Mouse (Mus musculus) spleen, embryonic (tissue): Measurements from ENCODE around the gene Vmn2r98.
"Not testable (repeated sequence)": the region's sequence is repeated elsewhere in the genome, so short reads cannot be mapped to it uniquely, and the experiment has no call there.

ENCODE experiments used
- CTCF ChIA-PET: fragments of 350-600 bp; sonication (Branson Sonifier 250); formaldehyde crosslinking; loops from one replicate; lab custom pipeline; 2022; lab: Charles Lee

The Vmn2r98 gene

DNA sequence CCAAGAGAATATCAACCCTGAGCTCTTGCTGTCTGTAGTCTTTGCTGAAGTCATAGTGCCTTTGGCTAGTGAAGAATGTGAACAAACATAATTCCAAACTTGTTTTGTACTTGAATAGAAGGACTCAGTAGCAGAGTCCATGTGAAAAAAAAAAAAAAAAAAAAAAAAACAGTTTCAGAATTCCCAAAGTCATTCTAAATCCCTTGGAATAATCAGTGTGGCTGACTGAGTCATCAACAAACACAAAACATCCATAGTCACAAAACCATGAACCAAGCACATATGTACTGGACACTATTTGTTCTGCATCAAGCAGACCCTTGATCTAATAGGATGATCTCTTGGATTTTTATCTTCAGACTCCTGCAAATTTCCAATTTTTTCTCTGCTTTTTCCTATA, at the start of gene Vmn2r98:
Vmn2r98 (plus strand) TSS at position 301 of the 400 bp plus-strand sequence.
- CTCF ChIA-PET = not testable (repeated sequence)

DNA sequence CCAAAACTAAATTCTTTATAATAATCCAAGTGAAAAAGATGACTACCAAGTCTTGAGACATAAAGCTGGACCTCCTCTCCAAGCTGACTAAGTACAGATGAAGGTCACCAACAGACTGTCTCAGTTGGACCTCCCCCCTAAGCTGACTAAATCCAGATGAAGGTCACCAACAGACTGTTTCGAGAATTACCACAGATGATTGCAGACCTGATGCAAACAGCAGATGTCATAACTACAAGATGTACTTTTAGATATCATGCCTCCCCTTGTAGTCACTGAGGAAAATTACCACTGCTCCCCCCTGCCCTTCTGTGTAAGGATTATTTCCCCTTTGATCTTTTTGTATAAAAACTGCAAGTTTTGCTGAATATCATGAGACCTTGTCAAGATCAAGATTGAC, 21.8 kb upstream of the Vmn2r98 start:
- CTCF ChIA-PET = not testable (repeated sequence)

DNA sequence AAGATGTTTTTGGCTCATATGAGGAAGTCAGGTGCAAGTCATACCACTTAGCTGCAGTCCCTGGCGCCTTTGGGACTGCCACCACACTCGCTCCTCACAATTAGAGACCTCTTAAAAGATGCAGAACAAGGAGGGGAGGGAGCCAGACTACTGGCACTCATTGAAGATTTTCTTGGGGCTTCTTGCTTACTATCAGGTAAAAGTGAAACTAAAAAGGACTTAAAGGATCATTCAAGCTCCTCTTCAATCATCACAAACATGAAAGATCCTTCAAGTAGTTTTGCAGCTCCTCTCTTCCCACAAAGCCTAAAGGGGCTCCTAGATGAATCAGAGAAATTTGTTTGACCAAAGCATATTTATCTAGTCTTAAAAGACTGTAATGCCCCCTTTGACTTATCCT, 21.3 kb upstream of the Vmn2r98 start:
- CTCF ChIA-PET = no interaction called here

DNA sequence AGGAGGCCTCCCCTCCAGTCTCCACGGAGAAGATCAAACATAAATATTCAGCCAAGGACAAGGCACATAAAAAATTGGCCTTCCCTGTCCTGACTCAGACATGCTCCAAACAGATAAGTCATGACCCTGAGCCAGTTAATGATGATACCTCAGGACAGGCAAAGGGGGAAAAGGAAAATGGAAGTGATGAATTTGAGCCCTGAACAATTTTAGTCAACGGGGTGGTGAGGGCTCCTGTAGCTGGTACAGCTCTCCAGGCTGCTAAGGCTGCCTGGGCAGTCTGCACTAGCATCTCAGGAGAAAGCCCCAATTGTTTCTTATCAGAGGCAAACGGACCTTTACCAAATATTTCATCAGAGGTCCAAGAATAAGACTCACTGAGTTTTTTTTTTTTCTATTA, 20.5 kb upstream of the Vmn2r98 start:
- CTCF ChIA-PET = no interaction called here
